Mouse (Mus musculus): ENCODE measurements around the gene Srgap3.

DNA sequence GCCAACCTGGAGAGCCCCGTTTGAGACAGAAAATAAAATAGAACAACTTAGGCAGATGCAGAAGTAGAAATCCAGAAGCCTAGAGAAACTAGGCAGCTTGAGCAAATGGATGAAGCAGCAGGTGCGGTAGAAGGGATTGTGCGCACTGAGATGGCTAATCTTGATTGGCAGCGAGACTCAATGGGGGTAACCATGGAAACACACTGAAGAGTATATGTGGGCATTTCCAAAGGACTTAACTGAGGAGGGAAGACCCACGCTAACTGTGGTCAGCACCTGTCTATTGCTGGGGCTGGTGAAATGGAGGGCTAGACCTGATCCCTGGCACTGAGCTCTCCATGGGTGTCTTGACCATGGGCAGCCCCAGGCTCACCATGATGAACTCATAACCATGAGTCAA is 19.7 kb downstream of the Srgap3 start:
- no peak for TF ChIP-seq CTCF (IDR thresholded peaks at IDR 0.05; ENCODE audit: low read depth)
- no peak for TF ChIP-seq EP300 (IDR thresholded peaks at IDR 0.05; ENCODE audit: low read depth)

All from liver, postnatal 0 days (tissue).